Mouse (Mus musculus) heart, embryonic 14.5 days (tissue): ENCODE data around the gene Tuba3a. TPM values are rescaled to one million over a fixed set of nuclear protein-coding genes. Genes with fewer than 3 reads are reported as not detected.

Experiments used
- ATAC-seq: fragments of 200-750 bp; cut with Nextera tagmentation; 2 replicates; pipeline ENCODE4 v1.8.0; 2017; ENCODE audit warnings: low read depth, moderate TSS enrichment; ENCODE audit not compliant: insufficient number of reproducible peaks, insufficient read depth, low FRiP score
- H3K27ac ChIP-seq, 2 experiments: fragments of 200-500 bp in 1 of 2; fragments of 300-500 bp in 1 of 2; sonication (generic) in 1 of 2; replicated peaks in 1 of 2; 2 replicates each; pipeline ENCODE4 v1.5.1; 2012 to 2014; ENCODE audit warnings: low read depth in 2 of 2, low read length in 2 of 2, control low read depth in 1 of 2, mild to moderate bottlenecking in 1 of 2, mixed read lengths in 1 of 2; ENCODE audit not compliant: control insufficient read depth in 1 of 2, insufficient read depth in 1 of 2
- H3K27me3 ChIP-seq: fragments of 300-500 bp; sonication (generic); 2 replicates; pipeline ENCODE4 v1.6.1; 2014; ENCODE audit warnings: mild to moderate bottlenecking, low read length, control low read depth; ENCODE audit not compliant: control insufficient read depth, insufficient read depth
- H3K36me3 ChIP-seq: fragments of 300-500 bp; sonication (generic); 2 replicates; pipeline ENCODE4 v1.6.1; 2014; ENCODE audit warnings: mild to moderate bottlenecking, control low read depth, low read length, mixed read lengths; ENCODE audit not compliant: control insufficient read depth, insufficient read depth
- H3K4me1 ChIP-seq, 2 experiments: fragments of 200-500 bp in 1 of 2; fragments of 300-500 bp in 1 of 2; sonication (generic) in 1 of 2; 2 replicates each; pipeline ENCODE4 v1.6.1; 2012 to 2014; ENCODE audit warnings: low read length in 2 of 2, control low read depth in 1 of 2, mixed read lengths in 1 of 2; ENCODE audit not compliant: control insufficient read depth in 2 of 2, insufficient read depth in 2 of 2
- H3K4me2 ChIP-seq: fragments of 300-500 bp; sonication (generic); 2 replicates; pipeline ENCODE4 v1.6.1; 2014; ENCODE audit warnings: mild to moderate bottlenecking, low read length
- H3K4me3 ChIP-seq, 2 experiments: fragments of 200-500 bp in 1 of 2; fragments of 300-500 bp in 1 of 2; sonication (generic) in 1 of 2; 2 replicates each; pipeline ENCODE4 v1.5.1; 2012 to 2014; ENCODE audit warnings: low read length in 2 of 2, mild to moderate bottlenecking in 2 of 2, control low read depth in 1 of 2, low read depth in 1 of 2, moderate library complexity in 1 of 2; ENCODE audit not compliant: control insufficient read depth in 1 of 2, insufficient read depth in 1 of 2
- H3K9ac ChIP-seq: fragments of 300-500 bp; sonication (generic); 2 replicates; pipeline ENCODE4 v1.6.1; 2014; ENCODE audit warnings: mild to moderate bottlenecking, low read length
- H3K9me3 ChIP-seq: fragments of 300-500 bp; sonication (generic); 2 replicates; pipeline ENCODE4 v1.6.1; 2016; ENCODE audit warnings: low read length, control low read depth; ENCODE audit not compliant: control insufficient read depth
- WGBS: fragments of 180-500 bp; shearing (Covaris S2); extraction: QIAGEN DNeasy Blood & Tissue Kit; methylation state at CpG from one replicate; pipeline ENCODE4 v1.1.7; 2014; 5-methylcytosine and 5-hydroxymethylcytosine counted together
- polyA plus RNA-seq: library from polyadenylated mRNA; unstranded; fragments of >200 nt; fragmentation: Nextera tagmentation; extraction: Ambion mirVana; gene quantifications from 2 replicates; pipeline ENCODE4 v1.2.1, GENCODE M21; 2014

Tuba3a gene
- not detected in 2 replicates for polyA plus RNA-seq

DNA sequence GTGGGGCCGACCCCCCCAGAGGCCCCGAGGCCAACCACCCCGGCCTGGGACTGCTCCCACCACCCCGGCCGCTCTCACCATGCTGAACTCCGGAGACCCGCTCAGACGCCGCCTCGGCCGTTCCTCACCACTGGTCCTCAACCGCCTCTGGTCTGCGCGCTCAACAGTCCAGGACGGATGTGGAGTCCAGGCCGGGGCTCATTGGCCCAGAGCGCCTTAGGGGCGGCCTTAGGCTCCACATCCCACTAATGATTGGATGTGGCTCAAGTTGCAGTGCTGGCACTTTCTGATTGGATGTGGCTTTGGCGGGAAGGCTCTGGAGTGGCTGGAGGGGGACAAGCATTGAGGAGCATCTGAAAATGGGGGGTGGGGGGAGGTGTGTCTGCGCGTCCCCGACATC lies at the start of gene Tuba3a:
TSS of gene Tuba3a (minus strand) at position 153 of the 400 bp plus-strand sequence.
- no peak within 1 kb of the TSS for H3K4me3 ChIP-seq
- H3K36me3 ChIP-seq = no peaks in the 10 kb centered on the region
- no peak within 1 kb of the TSS for H3K9ac ChIP-seq
- 97% methylated on average over 22 of the region's 22 CpGs for WGBS
- ATAC-seq = peak; percentile 31; the same call in 1 of the 2 replicates
- no peaks in the 10 kb centered on the region for H3K27me3 ChIP-seq
- no peaks in the 10 kb centered on the region for H3K4me1 ChIP-seq
- no peaks in the 10 kb centered on the region for H3K9me3 ChIP-seq
- no peak within 1 kb of the TSS for H3K27ac ChIP-seq
- H3K4me2 ChIP-seq = no peak within 1 kb of the TSS

DNA sequence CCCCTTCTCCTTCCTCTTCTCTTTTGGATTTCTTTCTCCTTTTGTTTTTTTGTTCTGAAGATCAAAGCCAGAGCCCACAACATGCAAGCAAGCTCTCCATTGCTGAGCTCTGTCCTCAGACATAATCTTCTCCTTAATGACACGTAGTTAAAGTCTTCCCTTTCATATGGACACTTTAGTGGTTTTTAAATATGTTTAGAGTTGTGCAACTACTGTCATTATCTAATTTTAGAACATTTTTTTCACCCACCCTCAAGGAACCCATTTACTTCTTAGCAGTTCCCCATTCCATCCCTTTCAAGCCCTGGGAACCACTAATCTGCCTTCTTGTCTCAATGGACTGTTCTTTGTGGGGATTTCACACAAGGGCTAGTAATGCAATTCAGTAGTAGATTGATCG lies 48.5 kb upstream of the Tuba3a start:
- H3K27ac ChIP-seq = no peak overlapping the region

DNA sequence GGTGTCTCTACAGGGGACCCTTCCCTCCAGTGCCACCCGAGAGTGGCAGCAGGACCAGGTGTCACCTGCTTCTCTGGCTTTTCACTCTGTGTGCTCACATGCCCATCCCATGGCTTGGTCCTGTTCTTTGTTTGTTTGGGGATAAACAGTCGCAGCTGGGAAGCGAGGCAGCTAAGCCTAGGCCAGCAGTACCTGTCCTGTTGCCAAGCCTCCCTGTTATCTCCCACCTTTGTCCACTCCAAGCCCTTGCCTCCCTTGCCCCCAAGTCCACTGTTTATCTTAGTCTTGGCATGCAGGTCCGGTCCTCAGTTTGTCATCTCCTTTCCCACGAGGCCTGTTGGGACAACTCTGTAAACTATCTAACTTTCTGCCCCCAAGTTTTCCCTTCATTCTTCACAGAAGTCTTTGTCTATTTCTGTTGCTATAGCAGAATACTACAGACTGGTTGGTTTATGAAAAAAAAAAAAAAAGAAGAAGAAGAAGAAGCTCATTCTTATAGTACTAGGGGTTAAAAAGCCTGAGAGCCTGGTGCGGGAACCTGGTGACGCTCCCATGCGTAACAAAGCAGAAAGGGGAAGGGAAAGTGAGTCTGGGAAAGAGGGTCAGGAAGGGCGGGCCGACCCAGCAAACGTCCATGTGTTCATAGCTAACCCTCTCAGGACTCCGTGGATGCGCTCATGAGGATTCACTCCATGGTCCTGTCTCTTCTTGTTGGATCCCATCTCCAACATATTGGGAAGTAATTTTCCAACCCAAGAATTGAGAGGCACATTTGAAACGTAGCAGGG lies 47.5 kb upstream of the Tuba3a start:
- no peak overlapping the region for H3K4me3 ChIP-seq
- peaks cover 0 to 2% of the 10 kb centered on the region in 2 experiments; a peak in 1 of 4 replicates for H3K4me1 ChIP-seq
- no peak for ATAC-seq
- H3K36me3 ChIP-seq = no peaks in the 10 kb centered on the region
- H3K4me2 ChIP-seq = no peak overlapping the region
- no peaks in the 10 kb centered on the region for H3K9me3 ChIP-seq
- no peaks in the 10 kb centered on the region for H3K27me3 ChIP-seq
- H3K27ac ChIP-seq = no peak overlapping the region
- WGBS = 69% methylated on average over 14 of the region's 14 CpGs
- H3K9ac ChIP-seq = no peak overlapping the region

More for the DNA sequence above, 48.5 kb upstream of the Tuba3a start:
- 84% methylated on average over 2 of the region's 2 CpGs for WGBS
- H3K36me3 ChIP-seq = no peaks in the 10 kb centered on the region
- H3K9ac ChIP-seq = no peak overlapping the region
- peaks cover 0 to 2% of the 10 kb centered on the region in 2 experiments; a peak in 1 of 4 replicates for H3K4me1 ChIP-seq
- ATAC-seq = no peak
- no peaks in the 10 kb centered on the region for H3K27me3 ChIP-seq
- no peak overlapping the region for H3K4me3 ChIP-seq
- no peak overlapping the region for H3K4me2 ChIP-seq
- no peaks in the 10 kb centered on the region for H3K9me3 ChIP-seq

DNA sequence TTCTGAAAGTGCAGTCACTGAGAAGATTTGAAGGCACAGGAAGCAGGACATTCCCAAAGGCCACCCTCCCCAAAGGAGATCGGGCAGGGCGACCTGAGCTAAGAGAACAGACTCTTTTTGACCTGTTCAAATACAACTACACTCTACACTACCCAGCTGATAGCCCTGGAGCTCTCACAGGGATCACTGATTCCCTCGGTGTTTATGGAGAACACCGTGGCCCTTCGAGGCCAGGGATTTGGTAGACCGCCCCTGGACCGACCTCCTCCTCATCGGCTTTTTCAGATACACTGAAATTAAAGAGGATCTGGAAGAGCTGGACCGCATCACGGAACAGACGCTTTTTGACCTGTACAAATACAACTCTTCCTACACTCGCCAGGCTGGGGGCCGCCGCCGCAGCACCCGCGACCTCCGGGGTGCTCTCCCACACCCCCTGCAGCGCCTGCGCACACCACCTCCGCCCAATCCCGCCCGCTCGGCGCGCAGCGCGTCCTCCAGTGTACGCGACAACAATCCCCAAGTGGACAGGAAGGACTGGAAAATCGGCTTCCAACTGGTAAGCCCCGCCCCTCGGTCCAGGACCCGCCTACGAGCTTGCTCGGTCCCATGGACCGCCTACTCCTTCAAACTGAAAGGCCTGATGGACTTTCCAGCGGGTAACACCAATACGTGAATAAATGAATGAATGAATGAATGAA lies 44.9 kb upstream of the Tuba3a start:
- peak overlapping the region; percentile 78 for H3K9ac ChIP-seq
- no peaks in the 10 kb centered on the region for H3K36me3 ChIP-seq
- peak overlapping the region; percentile 47 to 58 for H3K4me3 ChIP-seq
- peaks cover 0 to 2% of the 10 kb centered on the region in 2 experiments; a peak in 1 of 4 replicates for H3K4me1 ChIP-seq
- peak; percentile 86 for ATAC-seq
- peak overlapping the region; percentile 17 to 38; a peak in 1 of 4 replicates for H3K27ac ChIP-seq
- no peaks in the 10 kb centered on the region for H3K27me3 ChIP-seq
- no peaks in the 10 kb centered on the region for H3K9me3 ChIP-seq
- under 1% methylated on average over 39 of the region's 39 CpGs for WGBS
- H3K4me2 ChIP-seq = peak overlapping the region; percentile 90

DNA sequence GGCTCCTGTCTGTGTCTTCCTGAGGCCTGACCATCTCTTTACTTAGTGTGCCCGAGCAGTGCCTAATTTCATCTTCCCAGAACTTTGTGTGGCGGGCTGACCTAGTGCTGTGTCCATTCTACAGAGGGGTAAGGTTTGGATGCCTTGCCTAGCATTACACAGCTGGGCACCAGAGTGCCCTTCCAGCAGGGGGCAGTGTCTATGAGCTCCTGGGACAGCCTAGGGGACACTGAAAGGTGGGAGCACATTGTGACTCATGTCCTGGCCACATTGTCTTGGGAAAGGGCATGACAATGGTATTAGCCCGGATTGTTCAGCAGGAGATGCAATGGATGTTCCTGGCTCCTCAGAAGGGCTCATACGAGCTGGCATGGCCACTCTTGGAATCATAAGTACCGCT lies 42.4 kb upstream of the Tuba3a start:
- Histone ChIP-seq H3K4me3 (no peak overlapping the region), H3K9ac (no peak overlapping the region), H3K36me3 (no peaks in the 10 kb centered on the region), H3K4me1 (peaks cover 5 to 8% of the 10 kb centered on the region in 2 experiments; a peak in 1 of 4 replicates), H3K9me3 (no peaks in the 10 kb centered on the region), H3K27ac (no peak overlapping the region), H3K27me3 (peaks cover 5% of the 10 kb centered on the region; the same call in 1 of the 2 replicates), H3K4me2 (no peak overlapping the region)
- WGBS = 83% methylated on average over 5 of the region's 5 CpGs
- no peak for ATAC-seq

DNA sequence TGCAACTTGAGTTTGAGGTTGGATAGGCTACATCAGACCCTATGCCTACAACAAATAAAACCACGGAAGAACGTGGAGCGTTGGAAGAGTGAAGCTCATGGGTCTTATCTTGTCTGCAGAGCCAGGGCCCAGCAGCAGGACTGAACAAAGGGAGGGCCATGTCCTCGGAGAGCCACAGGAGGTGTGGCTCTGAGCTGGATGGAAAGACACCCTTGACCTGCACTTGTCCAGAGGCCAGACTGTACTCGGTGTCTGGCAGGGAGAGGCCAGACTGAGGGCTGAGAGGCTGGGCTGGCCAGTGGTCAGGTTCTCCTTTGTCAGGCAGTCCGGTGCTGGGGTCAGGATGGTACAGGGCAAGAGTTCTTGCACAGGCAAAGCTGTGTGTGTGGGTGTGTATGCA lies 39.5 kb upstream of the Tuba3a start:
- Histone ChIP-seq H3K4me1 (peaks cover 5 to 9% of the 10 kb centered on the region in 2 experiments; a peak in 2 of 4 replicates), H3K36me3 (no peaks in the 10 kb centered on the region), H3K27me3 (peaks cover 34% of the 10 kb centered on the region), H3K27ac (no peak overlapping the region), H3K4me2 (no peak overlapping the region), H3K4me3 (no peak overlapping the region), H3K9me3 (no peaks in the 10 kb centered on the region), H3K9ac (peak overlapping the region; percentile 34; the same call in 1 of the 2 replicates)
- WGBS = 19% methylated on average over 6 of the region's 6 CpGs
- no peak for ATAC-seq

DNA sequence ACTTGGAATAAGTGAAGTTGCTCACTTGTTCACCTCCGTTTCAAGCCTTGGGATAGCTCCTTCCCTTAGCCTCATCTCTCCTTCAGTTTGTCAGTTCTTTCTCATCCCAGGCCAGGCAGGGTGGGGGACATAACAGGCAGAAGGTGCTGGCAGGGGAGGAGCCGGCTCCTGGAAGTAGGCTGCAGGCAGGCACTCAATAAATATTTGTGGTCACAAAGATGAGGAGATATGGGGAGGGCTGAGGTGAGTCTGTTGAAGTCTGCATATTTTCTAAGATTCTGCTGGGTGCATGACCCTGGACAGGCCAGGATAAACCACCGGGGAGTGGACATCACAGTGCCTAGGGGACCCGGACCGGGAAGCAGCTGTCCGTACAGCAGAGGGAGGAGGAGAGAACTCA lies 37.7 kb upstream of the Tuba3a start:
- H3K9me3 ChIP-seq = no peaks in the 10 kb centered on the region
- no peak for ATAC-seq
- H3K4me2 ChIP-seq = no peak overlapping the region
- 63% methylated on average over 6 of the region's 6 CpGs for WGBS
- H3K4me3 ChIP-seq = no peak overlapping the region
- H3K36me3 ChIP-seq = no peaks in the 10 kb centered on the region
- peaks cover 5 to 9% of the 10 kb centered on the region in 2 experiments; a peak in 2 of 4 replicates for H3K4me1 ChIP-seq
- H3K27ac ChIP-seq = no peak overlapping the region
- H3K9ac ChIP-seq = no peak overlapping the region
- peaks cover 43% of the 10 kb centered on the region for H3K27me3 ChIP-seq
